Mouse (Mus musculus): Measurements from ENCODE around the gene Ogfod1.

DNA sequence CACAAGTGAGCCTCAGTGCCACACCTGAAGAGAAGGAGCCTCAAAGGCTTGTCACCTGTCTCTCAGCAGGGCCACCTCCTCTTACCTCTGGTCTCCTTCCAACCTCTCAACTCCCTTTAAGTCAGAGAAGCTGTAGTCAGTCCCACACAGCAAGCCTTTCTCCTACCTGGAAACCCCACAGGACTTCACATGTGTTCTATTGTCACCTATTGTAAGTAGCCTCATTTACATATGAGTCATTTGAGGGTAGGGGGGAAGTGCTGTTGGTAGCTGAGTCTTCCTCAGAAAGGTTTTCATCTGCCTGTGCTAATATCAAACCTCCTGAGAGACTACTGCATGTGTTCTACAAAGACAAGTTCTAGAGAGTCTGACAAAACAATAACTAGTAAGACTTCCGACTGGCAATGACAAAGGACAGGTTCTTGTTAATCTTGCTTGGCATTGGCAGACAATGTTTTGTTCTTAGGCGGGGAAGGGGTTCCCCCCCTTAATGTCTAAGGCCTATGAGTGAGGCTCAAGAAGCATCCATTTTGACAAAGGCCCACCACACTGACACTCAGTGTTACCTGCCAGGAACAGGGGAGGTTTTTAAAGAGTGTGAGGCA is 26.8 kb upstream of the Ogfod1 start:
- TF ChIP-seq CTCF (IDR thresholded peaks at IDR 0.05; ENCODE audit: extremely low read depth, insufficient read depth, insufficient read length, insufficient replicate concordance) (no peak), POLR2A (IDR thresholded peaks at IDR 0.05; ENCODE audit: low read depth, low read length) (no peak)
